Mouse (Mus musculus) intestine, embryonic 16.5 days (tissue): Measurements from ENCODE around the gene Hmx2. TPM values are rescaled to one million over a fixed set of nuclear protein-coding genes. Genes with fewer than 3 reads are reported as not detected.

Source experiments
- ATAC-seq: fragments of 200-750 bp; cut with Nextera tagmentation; 2 replicates; pipeline ENCODE4 v1.8.0; 2017; ENCODE audit warnings: moderate TSS enrichment, moderate library complexity
- H3K27ac ChIP-seq: fragments of 300-500 bp; sonication (generic); 2 replicates; pipeline ENCODE4 v1.5.1; 2014; ENCODE audit warnings: mild to moderate bottlenecking, low read length
- H3K27me3 ChIP-seq: fragments of 300-500 bp; sonication (generic); replicated peaks from 2 replicates; pipeline ENCODE4 v1.6.1; 2014; ENCODE audit warnings: low read length, control low read depth, mixed read lengths; ENCODE audit not compliant: control insufficient read depth, insufficient read depth
- H3K36me3 ChIP-seq: fragments of 300-500 bp; sonication (generic); 2 replicates; pipeline ENCODE4 v1.6.1; 2014; ENCODE audit warnings: low read length, control low read depth; ENCODE audit not compliant: control insufficient read depth, insufficient read depth
- H3K4me1 ChIP-seq: fragments of 300-500 bp; sonication (generic); 2 replicates; pipeline ENCODE4 v1.6.1; 2014; ENCODE audit warnings: low read length, control low read depth, mixed read lengths; ENCODE audit not compliant: control insufficient read depth, insufficient read depth
- H3K4me2 ChIP-seq: fragments of 300-500 bp; sonication (generic); 2 replicates; pipeline ENCODE4 v1.6.1; 2014; ENCODE audit warnings: low read depth, low read length, control low read depth
- H3K4me3 ChIP-seq: fragments of 300-500 bp; sonication (generic); 2 replicates; pipeline ENCODE4 v1.5.1; 2014; ENCODE audit warnings: mild to moderate bottlenecking, low read length
- H3K9ac ChIP-seq: fragments of 300-500 bp; sonication (generic); 2 replicates; pipeline ENCODE4 v1.6.1; 2014; ENCODE audit warnings: low read depth, low read length
- H3K9me3 ChIP-seq: fragments of 300-500 bp; sonication (generic); 2 replicates; pipeline ENCODE4 v1.6.1; 2016; ENCODE audit warnings: low read length, control low read depth; ENCODE audit not compliant: control insufficient read depth
- WGBS: fragments of 180-500 bp; shearing (Covaris S2); extraction: QIAGEN DNeasy Blood & Tissue Kit; methylation state at CpG from one replicate; pipeline ENCODE4 v1.1.7; 2014; 5-methylcytosine and 5-hydroxymethylcytosine counted together
- polyA plus RNA-seq: library from polyadenylated mRNA; unstranded; fragments of >200 nt; fragmentation: Nextera tagmentation; extraction: Ambion mirVana; gene quantifications from 2 replicates; pipeline ENCODE4 v1.2.1, GENCODE M21; 2015

Gene Hmx2
- polyA plus RNA-seq, 1 experiment from 2014 or later, result 0.68 TPM

DNA sequence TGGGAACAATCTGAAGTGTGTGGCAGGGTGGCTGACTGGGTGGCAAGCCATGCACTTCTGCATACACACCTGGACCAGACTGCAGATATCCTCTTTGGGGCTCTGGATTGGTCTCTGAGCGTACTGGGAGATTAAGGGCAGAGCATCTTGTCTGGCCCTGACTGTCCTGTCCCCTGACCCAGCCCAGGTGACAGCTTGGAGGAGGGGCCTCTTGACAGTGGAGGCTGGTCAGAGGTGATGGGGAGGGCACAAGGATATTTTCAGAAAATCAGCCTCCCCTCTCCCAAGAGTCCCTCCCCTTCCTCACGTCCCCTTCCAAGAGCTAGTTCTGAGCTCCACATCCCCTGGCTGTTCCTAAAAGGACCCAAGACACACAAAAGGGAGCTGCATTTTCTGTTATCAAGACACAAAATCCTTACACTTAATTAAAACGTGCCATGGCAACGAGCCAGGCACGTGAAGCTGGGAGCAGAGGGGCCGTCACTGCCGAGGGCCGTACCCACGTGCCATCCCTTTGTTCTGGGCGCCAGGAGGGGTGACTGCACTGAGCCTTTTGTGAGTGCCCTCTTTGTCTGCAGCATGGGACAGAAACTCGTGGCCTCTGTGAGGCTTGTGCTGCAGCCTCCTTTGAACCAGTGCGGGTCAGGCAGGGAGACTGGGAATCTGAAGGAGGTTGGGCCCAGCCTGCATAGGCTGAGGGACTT, 49.4 kb downstream of the Hmx2 start:
- Histone ChIP-seq H3K4me1 (no peaks in the 10 kb centered on the region), H3K9ac (no peak overlapping the region), H3K36me3 (no peaks in the 10 kb centered on the region), H3K9me3 (no peaks in the 10 kb centered on the region), H3K27me3 (no peaks in the 10 kb centered on the region), H3K4me3 (no peak overlapping the region), H3K4me2 (no peak overlapping the region), H3K27ac (no peak overlapping the region)
- 22% methylated on average over 12 of the region's 12 CpGs for WGBS
- ATAC-seq, result no peak

DNA sequence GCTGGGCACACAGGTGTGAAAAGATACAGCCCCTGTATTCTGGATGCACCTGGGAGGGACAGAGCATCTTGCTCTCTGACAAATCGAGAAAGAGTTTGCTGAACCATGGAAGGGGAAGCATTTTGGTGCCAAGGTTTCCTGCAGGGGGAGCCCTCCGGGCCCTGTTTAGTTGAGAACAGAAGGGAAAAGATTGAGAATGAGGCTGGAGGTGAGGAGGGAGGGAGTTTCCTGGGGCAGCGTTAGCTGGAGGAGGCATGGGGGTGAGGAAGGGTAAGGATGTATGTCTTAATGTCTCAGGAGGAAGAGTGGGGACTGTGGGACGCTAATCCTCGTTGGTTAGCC, 49.9 kb downstream of the Hmx2 start:
- Histone ChIP-seq H3K4me1 (no peaks in the 10 kb centered on the region), H3K4me2 (no peak overlapping the region), H3K36me3 (no peaks in the 10 kb centered on the region), H3K4me3 (no peak overlapping the region), H3K27me3 (no peaks in the 10 kb centered on the region), H3K9ac (no peak overlapping the region), H3K9me3 (no peaks in the 10 kb centered on the region), H3K27ac (no peak overlapping the region)
- no peak for ATAC-seq
- WGBS, result 5% methylated on average over 5 of the region's 5 CpGs

DNA sequence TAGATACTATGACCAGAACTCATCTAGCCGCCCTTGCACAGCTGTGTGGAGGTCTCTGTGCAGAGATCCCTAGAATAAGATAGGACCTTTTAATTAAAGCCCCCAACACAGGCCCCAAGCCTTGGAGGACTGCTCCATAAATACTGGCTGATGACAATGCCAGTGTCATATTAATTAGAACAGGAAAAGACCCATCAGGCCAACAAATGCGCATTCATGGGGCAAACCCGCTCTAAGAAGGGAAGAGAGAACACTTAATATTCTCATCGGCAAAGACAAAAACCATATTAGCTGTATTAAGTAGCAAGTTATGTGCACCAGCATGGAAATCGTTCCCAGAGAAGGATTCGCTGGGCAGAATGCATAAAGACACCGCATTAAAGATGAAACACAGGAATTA, 53.5 kb downstream of the Hmx2 start:
- no peaks in the 10 kb centered on the region for H3K36me3 ChIP-seq
- no peak overlapping the region for H3K4me3 ChIP-seq
- no peaks in the 10 kb centered on the region for H3K4me1 ChIP-seq
- H3K9ac ChIP-seq, result no peak overlapping the region
- H3K9me3 ChIP-seq, result no peaks in the 10 kb centered on the region
- H3K27me3 ChIP-seq, result no peaks in the 10 kb centered on the region
- H3K4me2 ChIP-seq, result no peak overlapping the region
- ATAC-seq, result no peak
- no peak overlapping the region for H3K27ac ChIP-seq
- WGBS, result 76% methylated on average over 7 of the region's 7 CpGs

DNA sequence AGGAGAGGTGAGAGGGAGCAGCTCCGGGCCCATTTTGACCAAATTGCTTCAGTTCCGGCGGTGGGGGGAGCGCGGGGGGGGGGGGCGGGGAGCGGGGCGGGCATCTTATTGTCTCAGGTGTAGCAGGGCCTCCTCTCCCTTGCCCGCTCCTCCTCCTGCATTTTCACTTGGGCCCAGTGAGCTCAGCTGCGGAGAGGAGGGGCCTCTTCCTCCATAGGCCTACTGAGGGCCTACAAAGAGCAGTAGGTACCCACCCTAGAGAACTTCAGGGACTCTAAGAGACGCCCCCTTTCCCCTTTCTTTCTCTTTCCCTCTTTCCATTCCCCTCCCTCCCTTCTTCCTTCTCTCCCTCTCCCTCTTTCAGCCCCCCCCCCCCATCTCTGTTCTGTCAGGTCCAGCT, 54.6 kb downstream of the Hmx2 start:
- H3K4me2 ChIP-seq, result no peak overlapping the region
- H3K36me3 ChIP-seq, result no peaks in the 10 kb centered on the region
- H3K27me3 ChIP-seq, result no peaks in the 10 kb centered on the region
- H3K4me3 ChIP-seq, result no peak overlapping the region
- no peaks in the 10 kb centered on the region for H3K9me3 ChIP-seq
- no peak for ATAC-seq
- H3K4me1 ChIP-seq, result no peaks in the 10 kb centered on the region
- H3K27ac ChIP-seq, result no peak overlapping the region
- H3K9ac ChIP-seq, result no peak overlapping the region
- WGBS, result 9% methylated on average over 9 of the region's 11 CpGs

DNA sequence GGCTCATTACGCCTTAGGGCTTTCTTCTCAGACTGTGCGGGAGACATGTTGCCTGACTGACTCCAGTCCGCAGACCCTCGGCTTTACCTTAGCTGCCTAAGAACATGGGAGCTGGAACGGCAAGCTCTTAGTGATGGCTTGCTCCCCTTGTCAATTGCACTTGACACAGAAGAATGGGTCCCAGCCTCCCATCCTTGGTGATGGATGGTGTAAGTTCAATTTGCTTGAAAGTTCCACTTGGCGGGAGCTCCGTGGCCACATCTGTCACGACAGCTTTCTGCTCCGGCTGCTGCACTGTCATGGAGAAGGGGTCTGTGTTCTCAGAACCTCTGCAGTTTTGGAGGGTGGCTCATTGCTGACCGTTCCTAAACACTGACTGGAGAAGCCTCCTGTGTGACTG, 56.4 kb downstream of the Hmx2 start:
- Histone ChIP-seq H3K9ac (no peak overlapping the region), H3K9me3 (no peaks in the 10 kb centered on the region), H3K27ac (no peak overlapping the region), H3K4me2 (no peak overlapping the region), H3K4me3 (no peak overlapping the region), H3K36me3 (no peaks in the 10 kb centered on the region), H3K27me3 (no peaks in the 10 kb centered on the region), H3K4me1 (no peaks in the 10 kb centered on the region)
- no peak for ATAC-seq
- WGBS, result 86% methylated on average over 10 of the region's 10 CpGs

DNA sequence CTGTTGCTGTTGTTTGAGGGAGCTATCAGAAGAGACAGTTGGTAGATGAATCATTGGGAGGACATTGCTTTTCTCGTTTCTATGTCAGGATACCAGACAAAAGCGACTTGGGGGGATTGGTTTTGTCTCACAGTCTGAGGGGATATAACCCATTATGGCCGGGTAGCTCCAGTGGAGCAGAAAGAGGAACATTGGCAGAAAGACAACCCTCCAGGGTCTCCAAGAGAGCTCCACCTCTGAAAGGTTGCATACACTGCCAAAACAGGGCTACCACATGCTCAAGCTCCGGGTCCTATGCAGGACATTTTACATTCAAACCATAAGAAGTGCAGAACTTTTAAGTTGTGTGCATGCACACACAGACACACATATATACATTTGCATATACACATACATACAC, 56.9 kb downstream of the Hmx2 start:
- Histone ChIP-seq H3K9me3 (no peaks in the 10 kb centered on the region), H3K9ac (no peak overlapping the region), H3K4me3 (no peak overlapping the region), H3K4me1 (no peaks in the 10 kb centered on the region), H3K27me3 (no peaks in the 10 kb centered on the region), H3K27ac (no peak overlapping the region), H3K4me2 (no peak overlapping the region), H3K36me3 (no peaks in the 10 kb centered on the region)
- ATAC-seq, result no peak
- 72% methylated on average over 4 of the region's 4 CpGs for WGBS

Other genes starting within 250 kb of the Hmx2 start
- gene Cuzd1, start 226.5 kb upstream of the Hmx2 start, polyA plus RNA-seq, result 1.5 and 1.9 TPM in 2 replicates
- not detected in 2 replicates for gene Fam24b, start 219.3 kb upstream of the Hmx2 start, polyA plus RNA-seq
- not detected in 2 replicates for gene Fam24a, start 214.9 kb upstream of the Hmx2 start, polyA plus RNA-seq
- gene 2310057M21Rik, start 186.0 kb upstream of the Hmx2 start, polyA plus RNA-seq, result 20.0 TPM in 2 replicates
- 70.1 and 71.4 TPM in 2 replicates for gene Pstk, start 177.6 kb upstream of the Hmx2 start, polyA plus RNA-seq
- gene Ikzf5, start 138.3 kb upstream of the Hmx2 start, polyA plus RNA-seq, result 8.1 and 9.4 TPM in 2 replicates
- 70.5 and 75.2 TPM in 2 replicates for gene Acadsb, start 138.2 kb upstream of the Hmx2 start, polyA plus RNA-seq
- 0.53 and 0.54 TPM in 2 replicates for gene Hmx3, start 5.9 kb upstream of the Hmx2 start, polyA plus RNA-seq
- 162 and 193 TPM in 2 replicates for gene Bub3, start 11.4 kb downstream of the Hmx2 start, polyA plus RNA-seq